In genomic region chr14:25496116-25496515, GRCm38 (mm10) we compare ENCODE assay signal across 9 mouse cellular contexts. TPM values are rescaled to one million over a fixed set of nuclear protein-coding genes. Genes with fewer than 3 reads are reported as not detected.
DNase-seq lines count a peak whose midpoint lies in the region; ATAC-seq lines count a peak whose summit lies in the region.
"Had no signal": no experiment of that assay in that cellular context is flagged by ENCODE, and none has a peak within 500 bp of the region (broad histone marks: within the 10 kb centered on the region; RNA-seq: fewer than 3 reads in every experiment).

No protein-coding gene starts in this region.

- peaks cover 95% of the 10 kb centered on the region for H3K4me1 ChIP-seq in heart, embryonic 11.5 days (ENCODE audit: control insufficient read depth, insufficient read depth, low read length)
- H3K4me1 ChIP-seq in hindbrain, embryonic 16.5 days (ENCODE audit: control insufficient read depth, insufficient read depth, low read depth, low read length), result peaks cover 93% of the 10 kb centered on the region
- H3K4me1 ChIP-seq in midbrain, embryonic 13.5 days (replicated peaks), result peaks cover 100% of the 10 kb centered on the region

- no peak overlapping the region for H3K4me3 ChIP-seq in heart, embryonic 11.5 days (ENCODE audit: low read depth, low read length)
- H3K4me3 ChIP-seq in hindbrain, embryonic 16.5 days (ENCODE audit: low read length), result no peak overlapping the region
- H3K4me3 ChIP-seq in midbrain, embryonic 13.5 days (replicated peaks), result no peak overlapping the region
- H3K4me3 ChIP-seq: embryonic facial prominence, embryonic 15.5 days had no signal

- no peaks in the 10 kb centered on the region for H3K36me3 ChIP-seq in heart, embryonic 11.5 days (ENCODE audit: control insufficient read depth, insufficient read depth, low read length)
- H3K36me3 ChIP-seq in hindbrain, embryonic 16.5 days (ENCODE audit: control insufficient read depth, insufficient read depth, low read length), result no peaks in the 10 kb centered on the region
- H3K36me3 ChIP-seq in midbrain, embryonic 13.5 days, result no peaks in the 10 kb centered on the region
- H3K36me3 ChIP-seq: embryonic facial prominence, embryonic 15.5 days had no signal

- H3K27me3 ChIP-seq in heart, embryonic 11.5 days (ENCODE audit: control insufficient read depth, insufficient read depth, low read length), result no peaks in the 10 kb centered on the region
- H3K27me3 ChIP-seq in hindbrain, embryonic 16.5 days (replicated peaks; ENCODE audit: control insufficient read depth, insufficient read depth, low read length), result no peaks in the 10 kb centered on the region
- H3K27me3 ChIP-seq in midbrain, embryonic 13.5 days, result no peaks in the 10 kb centered on the region
- H3K27me3 ChIP-seq: embryonic facial prominence, embryonic 15.5 days had no signal

- H3K4me2 ChIP-seq in heart, embryonic 11.5 days, result no peak overlapping the region
- H3K4me2 ChIP-seq in hindbrain, embryonic 16.5 days (ENCODE audit: low read length), result no peak overlapping the region
- H3K4me2 ChIP-seq in midbrain, embryonic 13.5 days (replicated peaks), result no peak overlapping the region
- H3K4me2 ChIP-seq: embryonic facial prominence, embryonic 15.5 days had no signal

- 78% methylated on average over 2 of the region's 2 CpGs for WGBS in heart, embryonic 11.5 days (ENCODE audit: insufficient replicate concordance)
- WGBS in hindbrain, embryonic 16.5 days, result 30% methylated on average over 2 of the region's 2 CpGs
- 53% methylated on average over 2 of the region's 2 CpGs for WGBS in midbrain, embryonic 13.5 days

- intact Hi-C loops in heart, postnatal 10 days (cut with DNase I), result no loop called here

- 0 out of 2 replicates have a peak overlapping the region, but pooled peaks have one; percentile 12 for H3K27ac ChIP-seq in heart, embryonic 11.5 days (ENCODE audit: low read depth, low read length)
- H3K27ac ChIP-seq in hindbrain, embryonic 16.5 days (ENCODE audit: low read depth, low read length), result peak overlapping the region; percentile 10; the same call in 1 of the 2 replicates
- 0 out of 2 replicates have a peak overlapping the region, but pooled peaks have one; percentile 63 for H3K27ac ChIP-seq in midbrain, embryonic 13.5 days
- H3K27ac ChIP-seq: embryonic facial prominence, embryonic 15.5 days had no signal

- ATAC-seq in heart, embryonic 11.5 days (replicated peaks; ENCODE audit: insufficient number of reproducible peaks, low FRiP score, low TSS enrichment), result no peak
- ATAC-seq in hindbrain, embryonic 16.5 days, result no peak
- no peak for ATAC-seq in midbrain, embryonic 13.5 days

- no peak for DNase-seq in heart, postnatal 10 days
- peak; percentile 78 to 81 for DNase-seq in right cerebral cortex, postnatal 10 days (ENCODE audit: low spot score in 2 of 2)
- DNase-seq in right cerebral cortex, postnatal 4 days, result no peak
- no peak for DNase-seq in embryo, embryonic 11 days
- no peak for DNase-seq in thymus, postnatal 25 days

- no peak overlapping the region for H3K9ac ChIP-seq in heart, embryonic 11.5 days (ENCODE audit: low read depth, low read length)
- H3K9ac ChIP-seq in hindbrain, embryonic 16.5 days (ENCODE audit: low read depth, low read length), result no peak overlapping the region
- no peak overlapping the region for H3K9ac ChIP-seq in midbrain, embryonic 13.5 days (replicated peaks)
- H3K9ac ChIP-seq: embryonic facial prominence, embryonic 15.5 days had no signal

- no peaks in the 10 kb centered on the region for H3K9me3 ChIP-seq in heart, embryonic 11.5 days (replicated peaks; ENCODE audit: control insufficient read depth, low read length)
- H3K9me3 ChIP-seq in hindbrain, embryonic 16.5 days (ENCODE audit: control insufficient read depth, low read length), result no peaks in the 10 kb centered on the region
- H3K9me3 ChIP-seq in midbrain, embryonic 13.5 days, result no peaks in the 10 kb centered on the region
- H3K9me3 ChIP-seq: embryonic facial prominence, embryonic 15.5 days had no signal

RNA-seq across cellular contexts. Expression of gene Zmiz1, which starts 37.1 kb away (rescaled TPM):
- polyA plus RNA-seq in heart, embryonic 11.5 days (2014; fragmentation: Nextera tagmentation; extraction: Ambion mirVana), result 34.9 and 36.2 TPM in 2 replicates
- total RNA-seq in heart, postnatal 10 days (2021), result 10 to 100 TPM; 70.9 to 72.0 TPM
- polyA plus RNA-seq in hindbrain, embryonic 16.5 days (2015; fragmentation: Nextera tagmentation; extraction: Ambion mirVana), result 50.4 and 55.0 TPM in 2 replicates
- polyA plus RNA-seq in midbrain, embryonic 13.5 days (2015; fragmentation: Nextera tagmentation; extraction: Ambion mirVana), result 68.8 and 80.3 TPM in 2 replicates

Comparison
In these comparisons a context has a peak if more than half of its experiments do, and no peak if none do; other contexts are left out.
1. DNase-seq: peak in right cerebral cortex, postnatal 10 days (2 of 2); none in heart, postnatal 10 days (0 of 2), right cerebral cortex, postnatal 4 days (single experiment), embryo, embryonic 11 days (single experiment) and thymus, postnatal 25 days (single experiment).
2. H3K27ac ChIP-seq: peak in every context shown above with its lines; median percentile 63 in midbrain, embryonic 13.5 days; 12 in heart, embryonic 11.5 days; 10 in hindbrain, embryonic 16.5 days.